Mouse (Mus musculus) embryonic facial prominence, embryonic 15.5 days (tissue): ENCODE data around the gene Iscu. TPM values are rescaled to one million over a fixed set of nuclear protein-coding genes. Genes with fewer than 3 reads are reported as not detected.
"Not testable (repeated sequence)": the region's sequence is repeated elsewhere in the genome, so short reads cannot be mapped to it uniquely, and the experiment has no call there.

Experiments used
- ATAC-seq: fragments of 200-750 bp; cut with Nextera tagmentation; 2 replicates; pipeline ENCODE4 v1.8.0; 2017; ENCODE audit warnings: low read depth, moderate TSS enrichment; ENCODE audit not compliant: insufficient number of reproducible peaks, low FRiP score, low TSS enrichment
- H3K27ac ChIP-seq: fragments of 300-500 bp; sonication (generic); replicated peaks from 2 replicates; pipeline ENCODE4 v1.5.1; 2015; ENCODE audit warnings: mild to moderate bottlenecking, inconsistent platforms
- H3K27me3 ChIP-seq: fragments of 300-500 bp; sonication (generic); 2 replicates; pipeline ENCODE4 v1.6.1; 2015; ENCODE audit warnings: inconsistent platforms
- H3K36me3 ChIP-seq: fragments of 300-500 bp; sonication (generic); 2 replicates; pipeline ENCODE4 v1.6.1; 2015; ENCODE audit warnings: mild to moderate bottlenecking, inconsistent platforms
- H3K4me1 ChIP-seq: fragments of 300-500 bp; sonication (generic); 2 replicates; pipeline ENCODE4 v1.6.1; 2015; ENCODE audit warnings: inconsistent platforms
- H3K4me2 ChIP-seq: fragments of 300-500 bp; sonication (generic); replicated peaks from 2 replicates; pipeline ENCODE4 v1.6.1; 2015; ENCODE audit warnings: mild to moderate bottlenecking, inconsistent platforms
- H3K4me3 ChIP-seq: fragments of 300-500 bp; sonication (generic); replicated peaks from 2 replicates; pipeline ENCODE4 v1.5.1; 2015; ENCODE audit warnings: mild to moderate bottlenecking, inconsistent platforms
- H3K9ac ChIP-seq: fragments of 300-500 bp; sonication (generic); 2 replicates; pipeline ENCODE4 v1.6.1; 2015; ENCODE audit warnings: inconsistent platforms
- H3K9me3 ChIP-seq: fragments of 300-500 bp; sonication (generic); replicated peaks from 2 replicates; pipeline ENCODE4 v1.6.1; 2016; ENCODE audit warnings: inconsistent platforms
- WGBS: fragments of 180-500 bp; shearing (Covaris S2); methylation state at CpG from one replicate; pipeline ENCODE4 v1.1.7; 2015; 5-methylcytosine and 5-hydroxymethylcytosine counted together
- polyA plus RNA-seq: library from polyadenylated mRNA; unstranded; fragments of >200 nt; fragmentation: Nextera tagmentation; extraction: Ambion mirVana; gene quantifications from 2 replicates; pipeline ENCODE4 v1.2.1, GENCODE M21; 2015

The Iscu gene
- polyA plus RNA-seq, 1 experiment from 2014 or later = 106 TPM

DNA sequence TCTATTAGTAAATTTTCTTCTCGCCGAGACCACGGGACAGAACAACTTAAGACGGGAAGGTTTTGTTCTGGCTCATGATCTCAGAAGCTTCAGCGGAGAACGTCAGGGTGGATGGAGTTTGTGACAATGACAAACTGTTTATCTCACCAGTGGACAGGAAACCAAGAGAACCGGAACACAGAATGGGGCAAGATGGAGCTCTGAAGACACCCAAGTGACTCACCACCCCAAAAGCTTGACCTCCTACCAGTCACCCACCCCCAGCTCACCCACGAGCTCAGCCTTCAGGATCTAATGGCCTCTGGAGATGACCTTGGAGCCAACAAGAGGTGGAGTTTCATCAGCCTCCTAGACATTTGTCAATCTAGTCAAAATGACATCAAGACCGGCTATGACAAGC is 32.8 kb downstream of the Iscu start:
- no peaks in the 10 kb centered on the region for H3K36me3 ChIP-seq
- no peak overlapping the region for H3K4me3 ChIP-seq
- WGBS = 70% methylated on average over 9 of the region's 9 CpGs
- ATAC-seq = no peak
- H3K27me3 ChIP-seq = no peaks in the 10 kb centered on the region
- no peaks in the 10 kb centered on the region for H3K9me3 ChIP-seq
- H3K9ac ChIP-seq = no peak overlapping the region
- H3K4me2 ChIP-seq = no peak overlapping the region
- H3K27ac ChIP-seq = 0 out of 2 replicates have a peak overlapping the region, but pooled peaks have one; percentile 51
- peaks cover 38% of the 10 kb centered on the region for H3K4me1 ChIP-seq

DNA sequence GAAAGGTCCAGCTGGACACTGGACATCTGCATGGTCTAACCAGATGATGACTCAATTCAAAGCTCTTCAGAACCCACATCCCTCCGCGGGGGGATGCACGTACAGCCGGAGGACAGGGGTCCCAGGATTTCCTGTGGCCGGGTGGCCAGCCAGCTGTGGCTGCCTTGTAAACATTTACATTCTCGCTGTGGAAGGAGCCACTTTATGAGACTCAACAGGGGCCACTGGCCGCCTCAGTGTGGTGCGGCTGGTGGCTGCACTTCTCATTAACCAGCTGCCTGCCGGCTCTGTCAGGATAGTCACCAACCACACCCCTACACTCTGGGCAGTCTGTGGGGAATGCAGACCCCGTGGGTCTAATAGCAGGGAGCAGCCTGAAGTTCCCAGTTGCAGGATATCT is 33.9 kb downstream of the Iscu start:
- H3K27ac ChIP-seq = no peak overlapping the region
- H3K36me3 ChIP-seq = no peaks in the 10 kb centered on the region
- H3K27me3 ChIP-seq = no peaks in the 10 kb centered on the region
- H3K9me3 ChIP-seq = no peaks in the 10 kb centered on the region
- peaks cover 32% of the 10 kb centered on the region for H3K4me1 ChIP-seq
- no peak overlapping the region for H3K4me3 ChIP-seq
- 38% methylated on average over 10 of the region's 10 CpGs for WGBS
- H3K4me2 ChIP-seq = no peak overlapping the region
- H3K9ac ChIP-seq = no peak overlapping the region
- no peak for ATAC-seq

DNA sequence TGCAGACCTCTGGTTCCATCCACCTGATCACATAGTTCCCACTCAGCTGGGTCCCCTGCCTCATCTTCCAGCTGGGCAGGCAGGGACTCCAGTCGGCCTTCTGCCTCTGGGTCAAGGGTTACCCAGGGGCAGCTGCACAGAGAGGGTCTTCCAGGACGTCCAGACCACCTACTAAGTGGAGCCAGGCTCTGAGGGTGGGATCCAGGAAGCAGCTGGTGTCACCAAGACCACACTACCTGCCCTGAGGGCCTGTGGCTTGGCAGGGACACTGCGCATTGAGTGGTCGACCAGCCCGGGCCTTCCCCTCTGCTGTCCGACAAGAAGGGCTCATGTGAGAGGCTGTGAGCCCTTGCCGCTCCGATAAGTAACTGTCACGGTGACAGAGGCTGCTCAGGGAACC is 35.2 kb downstream of the Iscu start:
- no peak overlapping the region for H3K4me3 ChIP-seq
- H3K9ac ChIP-seq = no peak overlapping the region
- ATAC-seq = no peak
- H3K27ac ChIP-seq = peak overlapping the region; percentile 75
- H3K27me3 ChIP-seq = no peaks in the 10 kb centered on the region
- peaks cover 32% of the 10 kb centered on the region for H3K4me1 ChIP-seq
- 30% methylated on average over 9 of the region's 9 CpGs for WGBS
- H3K9me3 ChIP-seq = no peaks in the 10 kb centered on the region
- H3K36me3 ChIP-seq = no peaks in the 10 kb centered on the region
- no peak overlapping the region for H3K4me2 ChIP-seq

DNA sequence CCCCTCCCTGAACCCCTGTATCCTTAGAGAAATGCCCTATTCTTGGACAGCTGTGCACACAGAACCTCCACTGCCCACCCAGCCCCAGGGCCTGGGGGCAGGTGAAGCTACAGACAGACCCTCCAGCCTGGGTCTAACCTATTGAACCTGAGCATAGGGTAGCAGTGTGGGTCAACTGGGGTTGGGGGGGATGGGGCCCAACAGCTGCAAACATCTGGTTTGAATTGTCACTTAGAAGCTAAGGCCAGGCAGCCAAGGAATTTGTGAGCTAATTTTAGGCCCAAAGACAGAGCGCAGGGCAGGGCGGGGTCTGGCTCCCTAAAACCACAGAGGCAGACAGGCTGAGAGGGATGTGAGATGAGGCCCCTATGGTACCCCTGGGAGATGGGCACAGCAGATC is 35.6 kb downstream of the Iscu start:
- H3K9ac ChIP-seq = no peak overlapping the region
- no peak overlapping the region for H3K4me2 ChIP-seq
- no peak overlapping the region for H3K4me3 ChIP-seq
- ATAC-seq = 0 out of 2 replicates have a peak, but pooled peaks have one; percentile 17
- WGBS = 24% methylated on average over 2 of the region's 2 CpGs
- H3K9me3 ChIP-seq = no peaks in the 10 kb centered on the region
- no peaks in the 10 kb centered on the region for H3K27me3 ChIP-seq
- H3K4me1 ChIP-seq = peaks cover 32% of the 10 kb centered on the region
- no peaks in the 10 kb centered on the region for H3K36me3 ChIP-seq
- H3K27ac ChIP-seq = peak overlapping the region; percentile 75

DNA sequence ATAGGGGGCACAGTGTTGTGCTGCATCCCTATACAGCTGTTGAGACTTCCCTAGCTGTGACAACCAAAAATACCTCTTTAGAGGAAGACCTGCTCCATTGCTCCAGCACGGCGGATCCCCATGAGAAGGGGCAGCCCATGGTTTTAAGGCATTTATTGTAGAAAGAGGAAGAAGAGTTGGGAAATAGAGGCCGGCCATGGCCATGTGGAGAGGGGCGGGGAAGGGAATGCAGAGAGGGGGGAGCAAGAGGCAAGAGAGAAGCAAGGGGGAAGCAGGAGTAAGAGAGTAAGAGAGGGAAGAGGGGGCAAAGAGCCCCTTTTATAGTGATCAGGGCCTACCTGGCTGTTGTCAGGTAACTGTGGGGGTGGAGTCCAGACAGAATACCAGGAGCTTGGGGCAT is 37.6 kb downstream of the Iscu start:
- H3K4me2 ChIP-seq = no peak overlapping the region
- H3K36me3 ChIP-seq = no peaks in the 10 kb centered on the region
- no peak overlapping the region for H3K4me3 ChIP-seq
- WGBS = 96% methylated on average over 4 of the region's 4 CpGs
- ATAC-seq = no peak
- no peak overlapping the region for H3K9ac ChIP-seq
- H3K27me3 ChIP-seq = no peaks in the 10 kb centered on the region
- peaks cover 27% of the 10 kb centered on the region for H3K4me1 ChIP-seq
- H3K27ac ChIP-seq = no peak overlapping the region
- no peaks in the 10 kb centered on the region for H3K9me3 ChIP-seq

- not testable (repeated sequence) for H3K4me2 ChIP-seq, H3K9me3 ChIP-seq, ATAC-seq, H3K4me3 ChIP-seq, H3K9ac ChIP-seq, H3K27ac ChIP-seq, H3K27me3 ChIP-seq, H3K36me3 ChIP-seq
- WGBS = 15% methylated on average over 11 of the region's 12 CpGs
- peaks cover 36% of the 10 kb centered on the region for H3K4me1 ChIP-seq
Observed at GRCm38 (mm10) chr5:113811824-113812420, 39.4 kb downstream of the Iscu start.

GRCm38 (mm10) chr5:113812638-113813037 is 40.1 kb downstream of the Iscu start:
- Histone ChIP-seq H3K4me2 (no peak overlapping the region), H3K4me1 (peaks cover 30% of the 10 kb centered on the region), H3K36me3 (no peaks in the 10 kb centered on the region), H3K27me3 (no peaks in the 10 kb centered on the region), H3K9ac (no peak overlapping the region), H3K4me3 (no peak overlapping the region), H3K9me3 (no peaks in the 10 kb centered on the region), H3K27ac (no peak overlapping the region)
- ATAC-seq = no peak
- 89% methylated on average over 2 of the region's 2 CpGs for WGBS

DNA sequence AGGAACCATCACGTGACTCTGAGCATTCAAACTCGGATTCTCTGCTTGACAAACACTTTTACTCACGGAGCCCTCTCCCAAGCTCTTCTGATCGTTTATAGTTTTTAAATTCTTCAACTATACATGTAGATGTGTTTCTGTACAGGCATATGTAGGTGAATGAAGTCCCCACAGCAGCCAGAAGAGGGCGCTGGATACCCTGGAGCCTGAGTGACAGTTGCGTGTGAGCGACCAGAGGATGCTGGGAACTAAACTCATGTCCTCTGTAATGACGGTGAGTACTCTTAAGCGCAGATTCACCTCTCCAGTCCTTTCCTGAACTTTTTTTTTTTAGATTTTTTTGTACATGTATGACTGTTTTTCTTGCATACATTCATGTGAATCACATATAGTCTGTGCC is 41.1 kb downstream of the Iscu start:
- H3K27me3 ChIP-seq = no peaks in the 10 kb centered on the region
- WGBS = 20% methylated on average over 9 of the region's 9 CpGs
- no peaks in the 10 kb centered on the region for H3K36me3 ChIP-seq
- H3K4me1 ChIP-seq = peaks cover 20% of the 10 kb centered on the region
- H3K9ac ChIP-seq = no peak overlapping the region
- no peak overlapping the region for H3K4me2 ChIP-seq
- H3K27ac ChIP-seq = no peak overlapping the region
- ATAC-seq = no peak
- H3K9me3 ChIP-seq = no peaks in the 10 kb centered on the region
- H3K4me3 ChIP-seq = no peak overlapping the region

DNA sequence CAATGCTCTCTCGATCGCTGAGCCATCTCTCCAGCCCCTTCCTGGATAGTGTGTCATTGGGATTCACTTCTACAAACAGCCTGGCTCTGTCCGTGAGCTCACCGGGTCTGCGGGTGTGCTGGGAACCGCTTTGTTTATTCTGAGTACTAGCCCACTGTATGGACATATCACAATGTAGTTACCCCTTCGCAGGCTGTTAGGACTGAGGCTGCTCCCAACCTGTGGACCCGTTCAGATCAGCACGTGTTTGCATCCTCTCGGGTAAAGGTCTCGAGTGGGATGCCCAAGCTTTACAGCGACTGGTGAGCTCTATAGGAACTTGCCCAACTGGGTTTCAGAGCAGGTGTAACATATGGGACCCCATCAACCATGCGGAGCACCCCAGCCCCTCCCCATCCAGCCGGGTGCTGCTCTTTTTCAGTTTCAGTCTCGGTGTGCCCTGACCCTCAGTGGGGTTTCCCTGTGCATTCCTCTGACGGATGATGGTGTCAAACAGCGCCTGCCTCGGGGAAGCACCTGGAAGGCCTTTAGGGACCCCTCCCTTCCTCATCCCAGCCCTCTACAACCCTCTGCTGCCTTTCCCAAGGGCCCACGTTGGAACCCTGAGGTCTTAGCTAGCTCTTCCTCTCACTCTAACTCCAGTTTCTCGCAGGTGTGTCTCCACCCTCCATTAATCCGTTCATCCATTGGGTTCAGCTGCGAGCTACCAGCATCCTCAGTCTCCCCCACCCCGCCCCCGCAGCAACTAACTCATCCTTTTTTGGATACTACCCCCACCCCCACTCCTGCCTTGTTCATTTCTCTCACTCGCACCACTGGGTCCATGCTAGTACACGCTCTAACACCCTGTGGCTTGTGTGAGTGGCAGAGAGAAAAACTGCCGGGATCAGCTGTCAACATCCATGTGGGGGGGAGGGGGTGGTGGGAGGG is 41.8 kb downstream of the Iscu start:
- Histone ChIP-seq H3K4me3 (no peak overlapping the region), H3K9me3 (no peaks in the 10 kb centered on the region), H3K27ac (no peak overlapping the region), H3K27me3 (no peaks in the 10 kb centered on the region), H3K9ac (no peak overlapping the region), H3K36me3 (no peaks in the 10 kb centered on the region), H3K4me2 (no peak overlapping the region), H3K4me1 (peaks cover 18% of the 10 kb centered on the region)
- ATAC-seq = no peak
- WGBS = 31% methylated on average over 27 of the region's 27 CpGs

DNA sequence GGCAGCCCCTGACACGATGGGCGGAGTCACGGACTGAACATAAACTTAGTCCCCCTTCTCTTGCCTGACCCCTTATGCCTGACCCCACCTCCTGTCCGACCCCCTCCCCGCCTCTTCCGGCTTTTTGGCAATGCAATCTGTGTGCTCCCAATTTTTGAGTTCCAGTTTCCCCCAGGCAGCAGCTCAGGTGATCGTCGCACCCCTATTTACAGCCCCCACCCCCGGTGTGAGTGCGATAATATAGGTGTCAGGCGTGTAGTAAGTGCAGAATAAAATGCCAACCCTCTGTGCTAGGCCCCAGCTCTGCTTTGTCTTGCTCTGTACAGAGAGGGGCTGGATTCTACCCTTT is 42.5 kb downstream of the Iscu start:
- no peaks in the 10 kb centered on the region for H3K9me3 ChIP-seq
- no peaks in the 10 kb centered on the region for H3K27me3 ChIP-seq
- ATAC-seq = no peak
- H3K4me2 ChIP-seq = no peak overlapping the region
- no peak overlapping the region for H3K27ac ChIP-seq
- no peaks in the 10 kb centered on the region for H3K36me3 ChIP-seq
- H3K4me1 ChIP-seq = peaks cover 18% of the 10 kb centered on the region
- H3K9ac ChIP-seq = no peak overlapping the region
- H3K4me3 ChIP-seq = no peak overlapping the region
- WGBS = 45% methylated on average over 11 of the region's 11 CpGs

GRCm38 (mm10) chr5:113815638-113816152 is 43.1 kb downstream of the Iscu start:
- Histone ChIP-seq H3K27ac (no peak overlapping the region), H3K4me2 (peak overlapping the region; percentile 21; the same call in 1 of the 2 replicates), H3K9ac (no peak overlapping the region), H3K4me3 (no peak overlapping the region), H3K27me3 (no peaks in the 10 kb centered on the region), H3K4me1 (peaks cover 18% of the 10 kb centered on the region), H3K36me3 (no peaks in the 10 kb centered on the region), H3K9me3 (no peaks in the 10 kb centered on the region)
- WGBS = 9% methylated on average over 15 of the region's 15 CpGs
- ATAC-seq = no peak
